Mouse (Mus musculus) telencephalon, adult 2 months (tissue): Measurements from ENCODE around the gene Dap.
A peak's percentile ranks its signal among the peaks of the same experiment; 100 is the strongest.

Experiments
- DNase-seq: peaks from one replicate; pipeline ENCODE4 v3.0.0-alpha.2; 2011; ENCODE audit warnings: low read depth, low spot score

Dap gene

GRCm38 (mm10) chr15:31224135-31224761 is at the start of gene Dap:
Gene Dap (plus strand): TSS chr15:31224314.
- peak; percentile 90 for DNase-seq

- no peak for DNase-seq
Measured at GRCm38 (mm10) chr15:31176566-31176965, 47.5 kb upstream of the Dap start.

- no peak for DNase-seq
Measured at GRCm38 (mm10) chr15:31184651-31185443, 39.3 kb upstream of the Dap start.

- DNase-seq: no peak
Measured at GRCm38 (mm10) chr15:31185506-31185905, 38.6 kb upstream of the Dap start.

- no peak for DNase-seq
Measured at GRCm38 (mm10) chr15:31186371-31186901, 37.7 kb upstream of the Dap start.

- no peak for DNase-seq
Measured at GRCm38 (mm10) chr15:31192563-31192962, 31.6 kb upstream of the Dap start.

GRCm38 (mm10) chr15:31195776-31196175 is 28.3 kb upstream of the Dap start:
- no peak for DNase-seq

- no peak for DNase-seq
Measured at GRCm38 (mm10) chr15:31207346-31208093, 16.6 kb upstream of the Dap start.

- no peak for DNase-seq
Measured at GRCm38 (mm10) chr15:31211910-31212309, 12.2 kb upstream of the Dap start.

GRCm38 (mm10) chr15:31213619-31214270 is 10.4 kb upstream of the Dap start:
- no peak for DNase-seq

- no peak for DNase-seq
Measured at GRCm38 (mm10) chr15:31222216-31222615, 1.9 kb upstream of the Dap start.

- no peak for DNase-seq
Measured at GRCm38 (mm10) chr15:31223596-31224134, 449 bp upstream of the Dap start.

- DNase-seq: peak; percentile 17
Measured at GRCm38 (mm10) chr15:31224806-31225642, 910 bp downstream of the Dap start.

GRCm38 (mm10) chr15:31225643-31226325 is 1.7 kb downstream of the Dap start:
- no peak for DNase-seq

GRCm38 (mm10) chr15:31226464-31226863 is 2.4 kb downstream of the Dap start:
- DNase-seq: no peak

- no peak for DNase-seq
Measured at GRCm38 (mm10) chr15:31227793-31228192, 3.7 kb downstream of the Dap start.

- no peak for DNase-seq
Measured at GRCm38 (mm10) chr15:31233006-31233405, 8.9 kb downstream of the Dap start.

GRCm38 (mm10) chr15:31235794-31236548 is 11.9 kb downstream of the Dap start:
- DNase-seq: no peak

- DNase-seq: no peak
Measured at GRCm38 (mm10) chr15:31236549-31236907, 12.4 kb downstream of the Dap start.
